Mouse (Mus musculus) urinary bladder, postnatal 25 days (tissue): Measurements from ENCODE around the gene Loxl4.

ENCODE experiments used
- DNase-seq: peaks from one replicate; pipeline ENCODE4 v3.0.0; 2022; ENCODE audit warnings: low spot score

The Loxl4 gene

DNA sequence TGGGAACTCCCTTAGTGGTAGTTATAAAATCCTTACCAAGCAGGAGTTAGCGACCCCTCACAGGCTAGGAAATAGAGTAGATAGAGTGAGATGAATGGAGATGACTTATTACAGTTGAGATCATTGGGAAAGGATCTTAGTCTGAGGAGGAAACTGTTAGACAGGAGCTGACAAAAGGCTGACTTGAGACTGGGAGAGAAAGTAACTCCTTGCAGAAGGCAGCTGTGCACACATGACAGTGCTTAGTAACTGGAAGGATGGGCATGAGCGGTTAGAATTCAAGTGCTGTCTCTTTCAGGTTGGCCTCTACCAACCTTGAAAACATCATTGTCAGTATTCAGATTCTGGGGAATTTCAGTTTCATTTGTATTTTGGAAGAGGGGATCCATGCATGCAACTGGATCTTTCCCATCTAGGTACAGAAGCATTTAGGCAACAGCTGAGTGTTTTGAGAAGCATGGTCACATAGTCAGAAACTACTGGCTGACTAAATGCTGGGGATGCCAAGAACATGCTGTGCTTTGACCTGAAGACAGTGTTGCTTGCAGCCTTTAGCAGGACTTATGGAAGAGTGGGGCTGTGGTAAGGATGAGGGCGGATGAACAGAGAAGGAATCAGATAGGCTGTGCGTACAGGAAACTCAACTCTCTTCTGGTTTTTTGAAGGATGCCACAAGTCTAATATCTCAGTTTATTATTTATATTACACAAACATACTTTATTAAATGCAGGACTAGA, 46.2 kb downstream of the Loxl4 start:
- no peak for DNase-seq

DNA sequence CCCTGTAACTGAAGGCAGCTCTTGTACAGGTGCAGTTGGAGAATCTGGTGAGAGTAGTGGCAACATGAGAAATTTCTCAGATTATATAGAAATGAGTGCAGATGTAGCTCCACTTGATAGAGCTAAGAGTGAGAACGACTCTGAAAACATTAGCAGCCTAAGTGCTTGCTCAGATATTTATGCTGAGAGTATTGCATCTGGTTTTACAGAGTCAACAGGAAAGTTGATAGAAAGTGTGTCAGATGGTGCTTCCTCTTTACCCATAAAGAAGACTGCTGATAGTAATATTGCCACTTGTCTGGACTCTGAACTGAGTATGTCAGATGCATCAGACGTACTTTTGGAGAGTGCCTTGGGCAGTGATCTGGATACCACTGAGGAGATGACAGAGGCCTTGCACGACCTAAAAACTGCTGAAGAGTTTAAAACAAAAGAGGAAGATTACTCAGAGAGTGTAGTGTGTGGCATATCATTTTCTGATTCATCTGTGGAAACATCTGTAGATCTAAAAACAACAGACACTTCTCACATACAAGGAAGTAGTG, 48.8 kb downstream of the Loxl4 start:
- DNase-seq, result no peak

DNA sequence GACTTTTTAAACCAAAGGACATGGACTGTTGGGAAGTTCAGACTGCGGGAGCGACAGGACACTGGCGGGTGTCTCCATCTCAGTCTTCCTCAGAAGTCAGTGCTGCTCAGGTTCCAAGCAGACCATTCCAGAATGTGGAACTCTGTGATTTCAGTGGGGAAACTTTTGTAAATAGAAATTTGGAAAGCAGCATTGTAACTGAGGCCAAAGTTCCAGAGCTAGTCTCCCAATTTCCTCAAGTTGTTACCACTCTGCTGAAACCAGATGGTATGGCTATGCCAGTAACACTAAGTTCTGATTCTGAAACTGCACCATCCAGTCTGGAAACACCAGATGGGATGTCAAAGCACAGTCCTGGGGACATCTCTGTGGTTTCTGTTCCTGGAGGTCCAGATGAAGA, 49.6 kb downstream of the Loxl4 start:
- no peak for DNase-seq

DNA sequence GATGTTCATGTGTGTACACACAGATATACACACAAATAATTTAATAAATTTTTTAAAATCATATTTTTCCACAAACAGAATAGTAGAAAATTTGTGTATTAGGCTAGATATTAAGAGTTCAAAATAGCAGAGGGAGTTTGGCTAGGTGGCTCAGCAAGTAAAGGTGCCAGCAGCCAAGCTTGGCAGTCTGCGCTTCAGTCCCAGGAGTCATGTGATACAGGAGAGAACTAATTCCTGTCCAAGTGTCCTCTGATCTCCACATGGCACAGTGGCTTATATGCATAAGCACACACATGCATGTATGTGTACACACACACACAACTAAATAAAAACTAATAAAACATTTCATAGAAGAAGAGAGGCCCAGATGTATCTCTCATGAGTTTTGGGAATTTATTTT, 50.6 kb downstream of the Loxl4 start:
- DNase-seq, result no peak

DNA sequence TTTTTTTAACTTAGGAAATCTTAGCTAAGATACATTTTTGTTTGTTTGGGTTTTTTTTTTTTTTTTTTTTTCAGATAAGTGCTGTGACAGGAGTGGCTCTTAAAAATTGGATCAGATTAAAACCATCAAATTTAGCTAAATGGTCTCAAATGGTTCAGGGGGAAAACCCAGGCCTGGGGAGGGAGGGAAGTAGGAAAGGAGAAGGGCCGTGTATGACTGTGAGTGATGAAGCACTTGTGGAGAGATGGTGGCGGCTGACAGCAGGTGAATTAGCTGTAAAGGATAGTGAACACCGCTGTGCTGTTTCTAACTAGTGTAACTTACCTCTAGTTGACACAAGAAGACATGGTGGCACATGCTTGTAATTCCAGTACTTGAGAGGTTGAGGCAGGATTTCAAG, 53.9 kb downstream of the Loxl4 start:
- DNase-seq, result no peak
